Mouse (Mus musculus) mouse trophoblast stem cell (cell line): ENCODE measurements around the gene Ptk6.

ENCODE experiments used
- in situ Hi-C, 2 experiments: fragments of 300-500 bp; cut with MseI, MboI; formaldehyde crosslinking; loops; 2 replicates in 1 of 2; 3 replicates in 1 of 2; pipeline ENCODE4 v1.15.1; 2025

The Ptk6 gene

GRCm38 (mm10) chr2:181202422-181202821 lies at the start of gene Ptk6:
TSS of gene Ptk6 (minus strand) at chr2:181202789.
- in situ Hi-C loops, result no loop called here

GRCm38 (mm10) chr2:181251841-181252240 lies 49.3 kb upstream of the Ptk6 start:
- in situ Hi-C loops, result no loop called here

- in situ Hi-C loops, result no loop called here
Observed at GRCm38 (mm10) chr2:181249217-181249616, 46.6 kb upstream of the Ptk6 start.

- in situ Hi-C loops, result no loop called here
Observed at GRCm38 (mm10) chr2:181245031-181245430, 42.4 kb upstream of the Ptk6 start.

GRCm38 (mm10) chr2:181243706-181244394 lies 41.3 kb upstream of the Ptk6 start:
- in situ Hi-C loops, result no loop called here

- in situ Hi-C loops, result no loop called here
Observed at GRCm38 (mm10) chr2:181242314-181242665, 39.7 kb upstream of the Ptk6 start.

GRCm38 (mm10) chr2:181241602-181242313 lies 39.2 kb upstream of the Ptk6 start, which contains the start of gene Helz2:
TSS of gene Helz2 (minus strand) at chr2:181242027.
- in situ Hi-C loops, result no loop called here

GRCm38 (mm10) chr2:181240806-181241440 lies 38.3 kb upstream of the Ptk6 start:
- in situ Hi-C loops, result no loop called here

GRCm38 (mm10) chr2:181239261-181239660 lies 36.7 kb upstream of the Ptk6 start:
- in situ Hi-C loops, result no loop called here

- in situ Hi-C loops, result no loop called here
Observed at GRCm38 (mm10) chr2:181238861-181239260, 36.3 kb upstream of the Ptk6 start.

GRCm38 (mm10) chr2:181238091-181238610 lies 35.6 kb upstream of the Ptk6 start:
- in situ Hi-C loops, result no loop called here

- in situ Hi-C loops, result no loop called here
Observed at GRCm38 (mm10) chr2:181237251-181238014, 34.8 kb upstream of the Ptk6 start.

- in situ Hi-C loops, result no loop called here
Observed at GRCm38 (mm10) chr2:181235681-181236566, 33.3 kb upstream of the Ptk6 start.

GRCm38 (mm10) chr2:181234680-181235079 lies 32.1 kb upstream of the Ptk6 start:
- in situ Hi-C loops, result no loop called here

GRCm38 (mm10) chr2:181233443-181233842 lies 30.9 kb upstream of the Ptk6 start:
- in situ Hi-C loops, result no loop called here

- in situ Hi-C loops, result no loop called here
Observed at GRCm38 (mm10) chr2:181231171-181231570, 28.6 kb upstream of the Ptk6 start.

GRCm38 (mm10) chr2:181228335-181228734 lies 25.7 kb upstream of the Ptk6 start:
- in situ Hi-C loops, result no loop called here

GRCm38 (mm10) chr2:181227122-181227521 lies 24.5 kb upstream of the Ptk6 start:
- in situ Hi-C loops, result no loop called here

- in situ Hi-C loops, result no loop called here
Observed at GRCm38 (mm10) chr2:181224994-181225393, 22.4 kb upstream of the Ptk6 start.

GRCm38 (mm10) chr2:181220361-181220760 lies 17.8 kb upstream of the Ptk6 start:
- in situ Hi-C loops, result no loop called here
